Mouse (Mus musculus) layer of hippocampus, adult 2 months (tissue): Measurements from ENCODE around the gene Car5b. TPM values are rescaled to one million over a fixed set of nuclear protein-coding genes. Genes with fewer than 3 reads are reported as not detected.

ENCODE experiments used
- DNase-seq, 2 experiments: peaks; one replicate each; pipeline ENCODE4 v3.0.0; 2022; ENCODE audit warnings: low spot score in 2 of 2
- H3K27ac ChIP-seq: fragments of 200-600 bp; 2 replicates; pipeline ENCODE4 v1.8.1; 2022
- H3K4me3 ChIP-seq: fragments of 200-600 bp; 2 replicates; pipeline ENCODE4 v1.8.1; 2022; ENCODE audit warnings: mild to moderate bottlenecking
- CTCF ChIP-seq: fragments of 200-600 bp; conservative IDR thresholded peaks from 2 replicates; pipeline ENCODE4 v1.8.1; 2022; ENCODE audit warnings: antibody characterized with exemption, mild to moderate bottlenecking, moderate library complexity
- total RNA-seq, 2 experiments: library from RNA; stranded (reverse); gene quantifications; 2 replicates each; pipeline ENCODE4 v1.2.3; 2021

The Car5b gene
- total RNA-seq, 2 experiments from 2014 or later: 2.5 to 3.1 TPM

GRCm38 (mm10) chrX:163938587-163938986, 89.2 kb downstream of the Car5b start:
- no peak for TF ChIP-seq CTCF
- Histone ChIP-seq H3K27ac (peak overlapping the region; percentile 70), H3K4me3 (no peak overlapping the region)
- peak; percentile 47 to 51 for DNase-seq

GRCm38 (mm10) chrX:163934731-163935130, 93.1 kb downstream of the Car5b start:
- TF ChIP-seq CTCF: no peak
- Histone ChIP-seq H3K27ac (no peak overlapping the region), H3K4me3 (no peak overlapping the region)
- DNase-seq: no peak

- no peak for TF ChIP-seq CTCF
- DNase-seq: no peak
- Histone ChIP-seq H3K27ac (peak overlapping the region; percentile 46; the same call in 1 of the 2 replicates), H3K4me3 (no peak overlapping the region)
These were observed 98.2 kb downstream of the Car5b start for GRCm38 (mm10) chrX:163929550-163929949.

Other genes with a start within 250 kb of the Car5b start
- gene Ap1s2, start 119.0 kb downstream of the Car5b start, total RNA-seq: 10 to 100 TPM; 37.8 to 41.7 TPM
- 10 to 100 TPM; 44.8 to 46.0 TPM for gene Zrsr2, start 69.3 kb downstream of the Car5b start, total RNA-seq
- 10 to 100 TPM in 1 of 2 experiments, 1 to 10 TPM in 1; 9.9 to 10.3 TPM for gene Siah1b, start 48.5 kb upstream of the Car5b start, total RNA-seq
- not detected for gene Cltrn, start 60.8 kb upstream of the Car5b start, total RNA-seq
- gene Ace2, start 111.3 kb upstream of the Car5b start, total RNA-seq: 1 to 10 TPM in 1 of 2 experiments, under 1 TPM in 1; 0.91 to 1.4 TPM
- 1 to 10 TPM in 1 of 2 experiments, under 1 TPM in 1; 0.59 to 1.0 TPM for gene Bmx, start 230.2 kb upstream of the Car5b start, total RNA-seq
- gene Pir, start 241.4 kb upstream of the Car5b start, total RNA-seq: 1 to 10 TPM; 6.7 to 8.9 TPM